Comparison of ENCODE assay signal across 1 mouse cellular context in genomic region chr14:107009617-107010016, GRCm38 (mm10).
TF ChIP-seq lines count a peak whose summit lies in the region.

No protein-coding gene starts in this region.

TF ChIP-seq in MEL, 35 proteins besides CTCF, POLR2A, EP300 and RAD21 (continued from another document):
- no peak for TF ChIP-seq CHD1 (IDR thresholded peaks at IDR 0.05; ENCODE audit: low read depth, low read length)
- no peak for TF ChIP-seq CHD2 (IDR thresholded peaks at IDR 0.05; ENCODE audit: low read length)
- no peak for TF ChIP-seq GABPA (IDR thresholded peaks at IDR 0.05; ENCODE audit: low read depth, low read length)
